Mouse (Mus musculus) heart, postnatal 25 days (tissue): ENCODE data around the gene Zic2. TPM values are rescaled to one million over a fixed set of nuclear protein-coding genes. Genes with fewer than 3 reads are reported as not detected.
"Not testable (repeated sequence)": the region's sequence is repeated elsewhere in the genome, so short reads cannot be mapped to it uniquely, and the experiment has no call there.

Experiments
- DNase-seq: peaks from one replicate; pipeline ENCODE4 v3.0.0; 2022; ENCODE audit warnings: low spot score
- intact Hi-C: fragments of 180-260 bp; cut with DNase I; formaldehyde crosslinking; loops from one replicate; pipeline ENCODE4 v1.15.1; 2025
- total RNA-seq, 2 experiments: library from RNA; stranded (reverse); gene quantifications; 2 replicates each; pipeline ENCODE4 v1.2.3; 2021

Gene Zic2
- total RNA-seq, 2 experiments from 2014 or later = not detected

GRCm38 (mm10) chr14:122460226-122460625, 15.0 kb upstream of the Zic2 start:
- DNase-seq = no peak
- intact Hi-C loops = no loop called here

DNA sequence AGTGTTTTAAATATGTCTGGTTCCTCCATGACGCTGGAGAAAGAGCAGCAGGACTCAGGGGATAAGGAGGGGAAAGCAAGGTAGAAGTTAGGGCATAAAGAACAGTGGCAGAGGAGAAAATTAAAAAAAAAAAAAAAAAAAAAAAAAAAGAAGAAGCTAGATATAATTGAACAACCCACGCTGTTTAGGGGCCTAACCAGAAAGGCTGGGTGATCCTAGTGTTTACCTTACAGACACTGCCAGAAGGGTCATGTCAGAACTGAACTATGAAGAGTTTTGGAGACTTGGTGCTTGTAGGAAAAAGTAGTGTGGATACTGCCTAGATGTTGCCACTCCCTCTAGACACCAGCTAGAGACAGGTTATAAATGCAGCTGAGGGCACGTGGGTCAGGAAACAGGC, 13.7 kb upstream of the Zic2 start:
- intact Hi-C loops = no loop called here
- DNase-seq = no peak

GRCm38 (mm10) chr14:122461966-122462365, 13.3 kb upstream of the Zic2 start:
- intact Hi-C loops = no loop called here
- no peak for DNase-seq

DNA sequence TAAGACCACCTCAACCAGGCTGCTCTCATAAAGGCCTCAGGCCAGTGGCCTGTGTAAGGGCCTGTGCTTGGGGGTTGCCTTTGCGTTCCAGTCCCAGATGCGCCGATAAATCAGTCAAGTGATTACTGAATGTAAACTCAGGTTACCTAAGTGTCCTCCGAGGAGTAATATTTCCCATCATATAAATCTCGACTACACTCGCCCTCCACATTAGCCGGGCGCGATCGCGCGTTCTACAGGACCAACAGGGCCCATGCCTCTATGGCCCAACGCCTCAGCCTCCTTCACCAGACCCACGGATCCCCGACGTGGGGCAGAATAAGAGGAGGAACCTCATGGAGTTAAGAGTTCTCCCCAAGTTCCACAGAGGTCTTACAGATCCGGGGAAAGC, 12.6 kb upstream of the Zic2 start:
- no peak for DNase-seq
- intact Hi-C loops = no loop called here

- no peak for DNase-seq
- intact Hi-C loops = no loop called here
Observed at GRCm38 (mm10) chr14:122463080-122463691, 12.0 kb upstream of the Zic2 start.

- DNase-seq, intact Hi-C loops: not testable (repeated sequence)
Observed at GRCm38 (mm10) chr14:122463734-122464341, 11.4 kb upstream of the Zic2 start.

GRCm38 (mm10) chr14:122464351-122464762, 10.9 kb upstream of the Zic2 start:
- intact Hi-C loops = no loop called here

GRCm38 (mm10) chr14:122464763-122465741, 10.2 kb upstream of the Zic2 start, which contains the start of gene Zic5:
Zic5 (minus strand) TSS chr14:122465677.
- no peak for DNase-seq
- intact Hi-C loops = no loop called here

More at GRCm38 (mm10) chr14:122464351-122464762, 10.9 kb upstream of the Zic2 start:
- DNase-seq = no peak

DNA sequence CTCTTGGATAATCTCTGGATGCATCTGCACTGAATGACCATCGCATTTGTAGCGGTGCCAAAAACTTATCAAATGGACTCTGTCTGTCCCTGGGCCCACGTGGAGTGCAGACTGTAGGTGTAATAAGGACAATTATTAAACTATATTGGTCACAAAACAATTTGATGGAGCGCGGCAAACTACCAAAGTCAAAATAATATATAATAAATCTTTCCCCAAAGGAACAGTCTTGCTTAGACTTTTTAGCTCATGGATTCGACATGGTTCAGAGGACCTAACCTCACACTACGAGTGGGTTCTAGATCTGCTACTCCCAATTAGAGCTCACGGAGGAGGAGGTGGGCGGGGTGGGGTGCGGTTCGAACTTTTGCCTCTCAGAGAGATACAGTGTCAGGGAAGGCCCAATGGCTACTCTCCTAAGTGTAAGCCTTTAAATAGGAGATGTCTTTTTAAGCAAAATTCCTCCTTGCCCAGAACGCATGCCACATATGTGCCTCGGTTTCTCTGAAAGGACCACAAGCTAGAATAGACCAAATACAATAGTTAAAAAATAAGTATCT, 9.2 kb upstream of the Zic2 start:
- DNase-seq = no peak
- intact Hi-C loops = no loop called here

DNA sequence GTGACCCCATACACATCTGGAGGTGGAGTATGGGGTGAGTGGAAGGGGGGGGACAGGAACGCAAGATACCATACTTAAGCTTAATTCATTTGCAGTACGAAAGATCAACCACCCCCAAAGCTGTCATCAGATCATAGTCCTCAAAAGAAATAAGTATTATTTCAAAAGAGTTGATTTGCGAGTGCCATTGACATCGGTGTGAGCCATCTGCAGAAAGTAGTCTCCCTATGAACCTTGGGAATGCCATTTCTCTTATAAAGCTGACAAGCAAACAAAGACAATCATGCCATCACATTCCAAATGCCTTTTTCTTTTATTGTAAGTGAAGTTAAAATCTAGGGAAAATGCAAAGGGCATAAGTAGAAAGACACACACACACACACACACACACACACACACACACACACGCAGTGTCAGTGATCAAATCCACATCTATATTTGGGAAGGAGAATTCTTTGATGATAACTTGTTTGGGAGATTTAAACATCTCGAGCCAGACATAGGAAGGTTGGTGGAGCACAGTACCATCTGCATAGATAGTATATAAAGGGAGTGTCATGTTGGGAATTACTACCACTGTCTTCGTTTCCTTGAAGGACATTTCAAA, 8.4 kb upstream of the Zic2 start:
- no peak for DNase-seq
- intact Hi-C loops = no loop called here

DNA sequence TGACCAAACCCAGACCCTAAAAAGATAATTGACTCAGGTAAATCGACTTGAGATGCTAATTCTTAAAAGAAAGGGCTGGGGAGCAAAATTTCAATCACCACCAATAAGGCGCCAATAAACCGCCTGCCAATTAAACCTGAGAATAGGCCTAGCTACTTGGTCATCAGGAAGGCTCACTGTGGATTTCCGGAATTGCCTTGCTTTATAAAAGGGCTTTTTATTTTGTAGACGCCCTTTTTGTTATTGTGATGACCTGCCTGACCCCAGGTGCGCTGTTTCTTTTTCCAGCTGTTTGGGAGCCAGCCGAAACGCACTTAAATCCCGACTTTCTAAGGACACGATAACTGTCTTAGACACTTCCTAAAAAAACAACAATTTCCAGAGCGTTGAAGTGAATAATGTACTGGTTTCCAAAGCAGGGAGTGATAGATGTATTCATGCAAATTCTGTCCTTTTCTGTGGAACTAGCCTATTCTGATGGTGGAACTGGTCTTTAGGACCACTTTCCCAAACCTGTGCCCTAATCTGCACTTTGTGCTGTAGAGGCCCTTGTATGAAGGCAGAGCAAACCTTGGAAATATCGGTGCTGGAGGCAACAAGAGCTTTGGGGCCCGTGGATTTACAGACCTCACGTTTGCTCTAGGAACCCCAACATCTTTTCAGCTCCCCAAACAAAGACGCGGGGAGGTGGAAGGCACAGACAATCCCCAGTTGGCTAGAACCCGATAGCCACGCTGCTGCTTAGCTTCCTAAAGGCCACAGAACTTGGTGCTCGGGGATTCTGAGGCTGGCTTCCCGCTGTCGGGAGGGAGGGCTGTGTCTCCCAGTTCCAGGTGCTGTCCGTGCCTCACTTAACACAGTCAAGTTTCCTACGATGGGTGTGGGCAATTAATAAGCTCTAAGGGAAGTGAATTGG, 7.1 kb upstream of the Zic2 start:
- DNase-seq = no peak
- intact Hi-C loops = no loop called here

DNA sequence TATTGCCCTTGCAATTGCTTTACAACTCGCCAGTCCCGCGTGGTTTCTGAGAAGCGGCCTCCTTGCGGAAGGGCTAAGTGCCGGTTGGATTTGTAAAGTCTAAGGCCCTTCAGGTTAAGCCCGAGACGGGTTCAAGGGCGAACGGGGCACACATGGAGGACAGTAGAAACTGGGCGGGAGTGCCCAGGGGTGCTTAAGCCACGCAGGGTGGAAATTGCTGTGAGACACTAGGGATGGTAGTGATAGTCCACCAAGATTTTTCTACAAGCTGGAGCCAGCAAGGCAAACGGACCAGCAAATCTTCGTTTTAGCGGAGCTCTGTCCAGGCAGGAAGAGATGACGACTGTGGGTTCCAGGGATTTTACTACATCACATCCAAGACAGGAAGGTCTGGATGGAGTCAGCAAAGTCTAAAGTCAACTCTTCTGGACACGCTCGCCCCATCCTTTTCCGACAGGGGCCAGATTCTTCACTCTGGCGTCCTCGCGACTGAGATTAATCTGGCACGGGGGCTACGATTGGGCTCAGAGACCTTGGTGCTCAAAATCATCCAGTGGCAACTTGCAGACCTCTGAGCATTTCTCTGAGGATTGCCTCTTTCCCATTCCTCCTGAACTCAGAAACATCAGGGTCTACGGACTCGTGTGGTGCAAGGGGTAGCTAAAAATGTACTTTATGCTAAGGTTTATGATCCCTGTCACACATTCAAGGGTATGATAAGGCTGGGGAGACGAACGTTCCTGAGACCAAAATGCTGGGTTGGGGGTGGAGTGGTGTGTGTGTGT, 6.1 kb upstream of the Zic2 start:
- DNase-seq = no peak
- intact Hi-C loops = no loop called here

GRCm38 (mm10) chr14:122471449-122472085, 3.7 kb upstream of the Zic2 start:
- intact Hi-C loops = loop anchor here (2.0 to 10.0 kb wide), 2 partner anchors 17 to 287 kb away; partner anchors contain the start of gene Clybl
- DNase-seq = no peak

DNA sequence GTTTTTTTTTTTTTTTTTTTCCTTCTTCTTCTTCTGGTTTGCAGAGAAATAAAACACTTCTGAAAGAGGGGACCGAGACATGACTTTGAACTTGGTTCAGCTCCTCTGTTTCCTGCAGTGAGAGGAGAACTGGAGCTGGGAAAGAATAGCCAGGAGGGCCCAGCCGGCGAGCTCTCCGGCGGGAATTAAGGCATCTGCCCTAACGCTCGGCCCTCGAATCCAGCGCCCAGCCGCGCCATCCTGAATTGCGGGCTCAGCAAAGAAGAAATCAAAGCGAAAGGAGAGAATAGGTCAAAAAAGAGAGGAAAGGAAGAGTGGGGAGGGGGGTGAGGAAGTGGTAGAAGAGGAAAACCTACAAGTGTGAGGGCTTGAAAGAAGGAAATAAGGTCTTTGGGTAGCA, 3.1 kb upstream of the Zic2 start:
- intact Hi-C loops = loop anchor here (2.0 to 10.0 kb wide), 2 partner anchors 17 to 287 kb away; partner anchors contain the start of gene Clybl
- no peak for DNase-seq

GRCm38 (mm10) chr14:122472647-122473046, 2.6 kb upstream of the Zic2 start:
- intact Hi-C loops = loop anchor here (2.0 to 10.0 kb wide), 2 partner anchors 16 to 288 kb away; partner anchors contain the start of gene Clybl

DNA sequence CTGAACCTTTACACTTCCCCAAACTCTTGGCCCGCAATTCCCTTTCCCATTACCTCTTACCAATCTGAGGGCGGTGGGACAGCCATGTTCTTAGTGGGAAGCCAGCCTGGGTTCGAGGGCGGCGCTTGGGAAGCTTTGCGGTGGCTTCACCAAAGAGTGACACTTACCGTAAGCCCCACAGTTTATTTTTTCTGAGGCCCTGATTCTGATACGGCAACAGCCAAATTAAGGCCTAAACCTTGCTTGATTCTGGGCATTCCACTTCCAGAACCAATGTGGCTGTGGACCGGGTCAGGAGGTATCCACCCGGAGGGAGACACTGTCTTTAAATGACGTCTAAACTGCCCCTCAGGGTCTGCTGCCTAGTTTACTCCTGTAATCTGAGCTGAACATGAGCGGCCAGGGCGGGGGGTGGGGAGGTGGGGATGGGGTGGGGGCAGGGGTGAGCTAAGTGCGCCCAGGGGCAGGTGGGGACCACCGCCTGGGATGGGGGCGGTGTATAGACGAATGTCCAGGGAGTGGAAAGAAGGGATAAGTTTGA, 2.0 kb upstream of the Zic2 start:
- intact Hi-C loops = loop anchor here (2.0 to 10.0 kb wide), 2 partner anchors 16 to 288 kb away; partner anchors contain the start of gene Clybl
- DNase-seq = no peak

More at GRCm38 (mm10) chr14:122472647-122473046, 2.6 kb upstream of the Zic2 start:
- DNase-seq = no peak
